Mouse (Mus musculus) liver, adult 2 months (tissue): ENCODE data around the gene Atp5l.

Source experiments
- CTCF ChIP-seq: fragments of 200-500 bp; IDR thresholded peaks from 2 replicates; pipeline ENCODE4 v1.5.1; 2011; ENCODE audit warnings: low read depth, low read length, control low read depth
- POLR2A ChIP-seq: fragments of 200-500 bp; IDR thresholded peaks from 2 replicates; pipeline ENCODE4 v1.6.1; 2011; ENCODE audit warnings: low read length, control low read depth; ENCODE audit not compliant: insufficient read depth; ENCODE audit errors: extremely low read depth

DNA sequence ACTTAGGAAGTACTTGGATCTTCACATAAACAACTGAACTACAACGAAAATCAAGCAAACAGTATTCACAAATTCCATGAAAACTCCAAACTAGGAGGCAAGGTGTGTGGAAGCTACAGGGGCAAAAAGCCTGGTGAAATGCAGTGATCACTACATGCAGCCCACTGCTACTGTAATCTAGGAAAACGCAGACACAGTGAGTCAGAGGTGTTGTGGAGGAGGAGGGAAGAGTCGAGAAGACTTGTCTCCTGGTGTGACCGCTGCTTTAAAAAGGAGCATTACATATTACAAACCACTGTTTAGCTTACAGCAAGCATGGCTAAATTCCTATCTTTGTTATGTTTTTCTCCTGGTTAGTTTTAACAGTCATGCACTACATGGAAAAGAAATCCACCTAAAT is 9.2 kb downstream of the Atp5l start:
- TF ChIP-seq CTCF = no peak
- no peak for TF ChIP-seq POLR2A
